Mouse (Mus musculus) retina, adult 2 months (tissue): ENCODE results near the gene Bhlhe23.
A peak's percentile ranks its signal among the peaks of the same experiment; 100 is the strongest.

Experiments
- DNase-seq: peaks from one replicate; pipeline ENCODE4 v3.0.0-alpha.2; 2012; ENCODE audit warnings: low read depth, low spot score

Gene Bhlhe23

GRCm38 (mm10) chr2:180775223-180775622 lies 1.5 kb downstream of the Bhlhe23 start:
- DNase-seq = no peak

- no peak for DNase-seq
These were observed 11.0 kb downstream of the Bhlhe23 start for GRCm38 (mm10) chr2:180765713-180766112.

- DNase-seq = no peak
These were observed 11.7 kb downstream of the Bhlhe23 start for GRCm38 (mm10) chr2:180764986-180765385.

GRCm38 (mm10) chr2:180758513-180759263 lies 18.0 kb downstream of the Bhlhe23 start:
- DNase-seq = no peak

- DNase-seq = no peak
These were observed 19.9 kb downstream of the Bhlhe23 start for GRCm38 (mm10) chr2:180756786-180757185.

GRCm38 (mm10) chr2:180755896-180756295 lies 20.8 kb downstream of the Bhlhe23 start:
- no peak for DNase-seq

GRCm38 (mm10) chr2:180754976-180755688 lies 21.6 kb downstream of the Bhlhe23 start:
- DNase-seq = no peak

GRCm38 (mm10) chr2:180748904-180749303 lies 27.8 kb downstream of the Bhlhe23 start:
- DNase-seq = no peak

GRCm38 (mm10) chr2:180746569-180747192 lies 30.0 kb downstream of the Bhlhe23 start:
- no peak for DNase-seq

GRCm38 (mm10) chr2:180745248-180745927 lies 31.3 kb downstream of the Bhlhe23 start:
- DNase-seq = peak; percentile 69

- DNase-seq = no peak
These were observed 33.4 kb downstream of the Bhlhe23 start for GRCm38 (mm10) chr2:180743321-180743720.

GRCm38 (mm10) chr2:180742820-180743219 lies 33.9 kb downstream of the Bhlhe23 start:
- no peak for DNase-seq

GRCm38 (mm10) chr2:180741421-180741820 lies 35.3 kb downstream of the Bhlhe23 start:
- no peak for DNase-seq

- DNase-seq = no peak
These were observed 36.4 kb downstream of the Bhlhe23 start for GRCm38 (mm10) chr2:180740349-180740748.

- no peak for DNase-seq
These were observed 38.7 kb downstream of the Bhlhe23 start for GRCm38 (mm10) chr2:180737984-180738383.

- DNase-seq = no peak
These were observed 41.5 kb downstream of the Bhlhe23 start for GRCm38 (mm10) chr2:180735232-180735631.

- DNase-seq = no peak
These were observed 44.7 kb downstream of the Bhlhe23 start for GRCm38 (mm10) chr2:180731984-180732383.

GRCm38 (mm10) chr2:180731036-180731435 lies 45.7 kb downstream of the Bhlhe23 start:
- DNase-seq = no peak

- no peak for DNase-seq
These were observed 49.1 kb downstream of the Bhlhe23 start for GRCm38 (mm10) chr2:180727613-180728021.

- no peak for DNase-seq
These were observed 49.9 kb downstream of the Bhlhe23 start for GRCm38 (mm10) chr2:180726658-180727442.
